Mouse (Mus musculus) naive thymus-derived CD4-positive, alpha-beta T cell, adult 2 months (primary cell): ENCODE results near the gene Hpse2.

Source experiments
- DNase-seq: peaks from one replicate; pipeline ENCODE4 v3.0.0-alpha.2; 2011; ENCODE audit warnings: low read depth

Hpse2 gene

DNA sequence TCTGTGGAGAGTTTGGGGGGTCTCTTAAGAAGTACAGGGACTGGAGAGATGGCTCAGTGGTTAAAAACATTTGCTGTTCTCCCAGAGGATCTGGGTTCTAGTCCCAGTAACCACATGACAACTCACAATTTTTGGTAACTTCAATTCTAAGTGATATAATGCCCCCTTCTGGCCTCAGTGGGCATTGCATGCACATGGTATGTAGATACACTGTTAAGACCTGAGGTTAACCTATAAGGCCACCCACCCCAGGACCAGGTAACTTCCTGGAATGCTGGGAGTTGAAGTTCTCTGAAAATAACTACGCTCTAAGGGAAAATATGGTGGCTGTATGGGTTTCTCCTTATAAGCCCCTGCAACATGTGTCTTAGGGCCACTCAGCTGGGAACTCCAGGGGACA lies 611.3 kb downstream of the Hpse2 start:
- DNase-seq = peak; percentile 63

DNA sequence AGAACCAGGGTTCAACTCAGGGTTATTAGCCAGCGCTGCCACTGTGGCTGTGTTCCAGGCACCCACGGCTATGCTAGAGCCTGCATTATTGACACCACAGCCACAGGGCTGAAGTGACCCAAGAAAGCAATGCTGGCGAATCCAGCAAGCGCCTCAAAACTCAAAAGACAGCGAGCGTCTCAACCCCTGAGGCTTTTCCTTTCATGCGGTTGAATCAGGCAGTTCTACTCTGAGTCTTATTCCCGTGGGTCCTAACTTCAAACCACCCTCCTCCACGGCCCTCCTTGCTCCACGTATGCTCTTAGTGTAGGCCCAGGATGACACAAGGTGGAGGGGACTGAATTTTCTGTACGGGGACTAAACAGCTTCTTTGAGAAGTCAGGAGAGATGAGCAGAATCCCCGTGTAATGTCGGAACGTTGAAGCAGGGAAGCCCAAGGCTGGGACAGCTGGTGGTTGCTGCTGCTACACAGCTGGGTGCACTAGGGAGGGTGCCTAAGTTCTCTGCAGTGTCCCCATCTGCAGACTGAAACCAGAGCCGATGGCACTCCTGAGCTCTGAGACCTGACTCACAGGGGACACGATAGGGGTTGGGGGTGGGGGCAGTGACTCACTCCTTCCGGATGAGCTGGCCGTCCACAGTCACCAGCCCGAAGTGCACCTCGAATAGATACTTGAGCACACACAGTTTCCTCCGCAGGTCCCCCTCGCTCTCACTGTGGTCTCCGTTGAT lies 617.8 kb downstream of the Hpse2 start:
- no peak for DNase-seq

DNA sequence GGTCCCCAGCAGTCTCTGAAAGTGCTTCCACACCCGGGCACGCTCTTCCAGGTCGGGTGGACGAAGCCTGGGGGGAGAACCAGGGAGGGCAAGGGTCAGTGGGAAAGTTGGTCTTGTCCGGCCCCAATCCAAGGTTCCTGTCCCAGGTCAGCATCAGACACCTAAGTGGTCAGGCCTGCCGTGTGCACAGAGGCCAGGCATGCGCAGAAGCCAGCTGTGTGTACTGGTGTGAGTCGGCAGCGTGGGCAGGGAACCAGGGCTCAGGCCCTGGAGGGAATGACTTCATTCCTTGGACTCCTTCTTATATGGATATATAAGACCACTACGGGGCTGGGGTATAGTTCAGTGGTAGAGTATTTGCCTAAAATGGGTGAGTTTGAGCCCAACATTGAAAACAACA lies 618.5 kb downstream of the Hpse2 start:
- no peak for DNase-seq

DNA sequence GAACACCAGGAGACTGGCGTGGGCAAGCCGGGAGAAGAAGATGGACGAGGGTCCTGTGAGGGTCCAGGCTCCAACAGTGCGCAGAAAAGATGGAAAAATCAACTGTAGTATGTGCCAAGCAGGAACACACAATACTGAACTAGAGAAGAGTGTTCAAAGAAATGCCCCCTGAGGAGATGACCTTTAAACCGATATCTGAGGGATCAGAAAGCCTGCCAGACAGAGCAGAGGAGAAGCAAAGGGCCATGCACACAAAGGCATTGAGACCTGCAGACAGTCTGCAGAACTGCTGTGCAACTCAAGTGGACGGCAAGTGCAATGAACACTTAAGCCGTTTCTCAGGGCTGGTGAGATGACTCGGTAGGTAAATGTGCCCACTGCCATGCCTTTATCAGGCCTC lies 620.8 kb downstream of the Hpse2 start:
- DNase-seq = no peak

DNA sequence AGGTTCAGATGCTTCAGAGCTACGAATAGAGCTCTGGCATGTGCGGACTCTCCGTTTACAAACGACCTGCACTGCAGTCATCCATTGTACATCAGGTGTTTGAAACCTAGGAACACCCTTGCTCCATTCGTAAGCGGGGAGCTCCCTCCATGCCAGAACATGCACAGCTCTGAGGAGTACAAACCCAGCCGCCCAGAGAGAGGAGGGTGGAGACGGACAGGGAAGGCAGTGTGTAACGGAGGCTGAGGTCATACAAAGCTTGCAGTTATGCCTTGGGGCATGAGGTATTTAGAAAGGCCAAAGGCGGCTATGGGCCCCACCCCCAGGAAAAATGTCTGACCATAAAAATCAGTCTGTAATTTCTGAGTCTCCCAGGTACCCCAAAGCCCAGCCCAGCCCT lies 623.8 kb downstream of the Hpse2 start:
- DNase-seq = no peak

DNA sequence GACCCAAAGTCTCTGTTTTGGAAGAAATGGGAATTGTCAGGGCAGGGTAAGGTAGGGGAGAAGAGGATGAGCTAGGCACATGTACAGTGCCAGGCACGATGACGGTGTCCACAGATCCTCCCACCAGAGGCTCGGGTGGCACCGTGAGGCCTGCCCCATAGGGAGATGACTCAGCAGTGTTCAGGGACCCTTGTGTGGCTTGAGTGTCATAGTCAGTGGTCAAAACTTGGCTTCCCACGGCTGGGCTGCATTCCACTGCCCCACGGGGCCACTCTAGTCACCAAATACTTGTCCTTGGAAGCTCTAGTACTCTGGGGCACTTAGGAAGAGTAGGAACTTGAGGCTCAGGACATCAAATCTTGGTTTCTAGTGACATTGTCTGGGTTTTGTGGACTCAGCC lies 631.5 kb downstream of the Hpse2 start:
- no peak for DNase-seq

DNA sequence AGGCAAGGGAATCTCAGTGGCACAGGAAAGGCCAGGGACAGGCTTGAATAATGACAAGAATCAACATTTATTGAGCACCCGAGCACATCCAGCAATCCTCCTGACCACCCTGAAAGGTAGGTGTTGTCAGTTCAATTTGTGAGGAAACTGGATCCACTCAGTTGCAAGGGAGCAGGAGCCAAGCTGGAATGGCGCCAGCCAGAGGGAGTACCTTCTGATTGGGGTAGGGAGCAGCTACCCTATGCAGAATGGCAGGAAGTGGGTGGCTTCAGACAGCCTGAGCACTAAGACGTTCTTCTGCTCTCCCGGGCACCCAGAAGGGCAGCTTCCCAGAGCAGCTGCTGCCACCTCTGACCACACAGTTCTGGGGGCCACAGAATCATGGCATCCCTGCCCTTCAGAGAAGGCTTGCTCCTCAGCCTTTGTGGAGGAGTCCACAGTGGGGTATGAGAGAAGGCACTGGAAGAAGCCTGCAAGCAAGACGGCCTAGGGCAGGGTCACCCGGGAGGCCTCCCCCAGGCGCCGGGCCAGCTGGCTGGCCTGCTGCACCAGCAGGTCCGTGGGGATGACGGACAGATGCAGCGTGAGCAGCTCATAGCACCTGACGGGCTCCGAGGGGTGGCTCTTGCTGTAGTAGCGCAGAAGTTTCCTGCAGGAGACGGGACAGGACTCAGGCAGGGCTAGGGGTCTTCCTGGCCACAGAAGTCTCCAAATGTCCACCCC lies 632.8 kb downstream of the Hpse2 start:
- no peak for DNase-seq

DNA sequence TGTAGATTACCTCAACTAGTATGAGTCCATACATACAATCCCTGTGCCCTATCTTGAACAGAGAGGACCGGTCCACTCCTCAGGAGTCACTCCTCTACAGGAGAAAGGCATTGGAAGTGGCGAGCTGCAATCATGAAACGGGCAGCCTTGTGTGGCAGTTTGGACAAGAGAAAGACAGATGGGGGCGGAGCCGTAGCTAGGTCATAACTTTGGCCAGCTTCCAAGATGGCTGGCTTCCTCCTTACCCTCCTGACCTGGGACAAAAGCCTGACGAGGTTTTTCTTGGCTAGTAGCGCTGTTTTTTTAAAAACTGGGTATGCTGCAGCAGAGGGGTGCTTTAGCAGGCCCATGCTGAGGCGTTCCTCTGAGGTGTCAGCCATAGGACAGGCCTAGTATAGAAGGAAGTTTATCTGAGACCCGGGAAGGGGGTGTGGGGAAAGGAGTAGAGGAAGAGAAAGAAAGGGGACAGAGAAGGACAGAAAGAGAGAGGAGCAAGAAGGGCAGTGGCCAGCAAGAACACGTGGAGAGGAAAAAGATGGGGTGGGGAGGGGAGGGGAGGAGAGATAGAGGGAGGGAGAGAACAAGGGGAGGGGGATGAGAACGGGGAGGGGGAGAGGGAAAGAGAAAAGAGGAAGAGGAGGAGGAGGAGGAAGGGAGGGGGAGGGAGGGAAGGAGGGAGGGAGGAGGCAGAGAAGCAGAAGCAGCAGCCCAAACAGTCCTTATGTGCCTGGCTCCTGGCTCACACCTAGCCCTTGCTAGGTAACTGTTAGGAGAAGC lies 634.8 kb downstream of the Hpse2 start:
- no peak for DNase-seq

DNA sequence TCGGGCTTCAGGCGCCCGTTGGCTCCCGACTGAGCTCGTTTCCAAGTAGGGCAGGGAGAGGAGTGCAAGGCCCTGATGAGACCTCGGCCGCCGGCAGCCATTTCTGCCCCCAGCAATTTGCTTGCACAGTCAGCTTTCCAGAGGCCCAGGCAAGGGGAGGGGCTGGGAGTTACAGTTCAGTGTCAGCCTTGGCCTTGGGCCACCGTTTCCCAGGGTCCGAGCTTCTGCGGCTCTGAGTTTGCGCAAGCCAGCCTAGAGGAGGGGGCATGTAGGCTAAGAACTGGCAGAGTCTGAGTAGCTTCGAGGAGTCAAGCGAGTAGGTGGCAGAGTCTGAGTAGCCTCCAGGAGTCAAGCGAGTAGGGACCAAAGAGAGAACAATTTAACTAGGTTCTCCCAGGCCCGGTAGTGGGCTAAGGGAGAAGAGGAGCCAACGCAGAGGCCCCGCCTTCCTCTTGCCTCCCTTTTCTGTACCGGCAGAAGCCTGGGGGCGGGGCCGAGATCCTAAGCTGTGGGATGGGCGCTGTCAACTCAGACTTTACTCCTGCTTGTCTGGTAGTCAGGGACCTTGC lies 635.7 kb downstream of the Hpse2 start, which contains the start of gene Pyroxd2:
Gene Pyroxd2 (minus strand): TSS at position 413 of the 569 bp plus-strand sequence.
- DNase-seq = no peak

DNA sequence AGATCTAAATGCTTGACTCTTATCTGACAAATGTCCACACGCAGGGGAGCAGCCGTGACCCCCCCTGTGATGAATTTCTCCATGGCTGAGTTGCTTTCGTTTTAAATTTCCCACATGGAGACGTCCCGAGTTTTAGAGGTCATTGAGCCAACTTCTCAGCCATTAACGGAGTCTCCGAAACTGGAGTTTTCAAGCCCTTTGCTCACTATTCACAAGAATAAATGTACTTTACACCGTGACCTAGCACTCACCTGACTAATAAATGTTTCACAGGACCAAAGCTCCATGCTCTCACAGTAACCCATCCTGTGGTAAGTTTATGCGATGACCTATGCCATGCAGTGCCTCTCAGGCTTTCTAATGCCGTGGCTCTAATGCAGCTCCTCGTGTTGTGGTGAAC lies 638.0 kb downstream of the Hpse2 start:
- DNase-seq = no peak

DNA sequence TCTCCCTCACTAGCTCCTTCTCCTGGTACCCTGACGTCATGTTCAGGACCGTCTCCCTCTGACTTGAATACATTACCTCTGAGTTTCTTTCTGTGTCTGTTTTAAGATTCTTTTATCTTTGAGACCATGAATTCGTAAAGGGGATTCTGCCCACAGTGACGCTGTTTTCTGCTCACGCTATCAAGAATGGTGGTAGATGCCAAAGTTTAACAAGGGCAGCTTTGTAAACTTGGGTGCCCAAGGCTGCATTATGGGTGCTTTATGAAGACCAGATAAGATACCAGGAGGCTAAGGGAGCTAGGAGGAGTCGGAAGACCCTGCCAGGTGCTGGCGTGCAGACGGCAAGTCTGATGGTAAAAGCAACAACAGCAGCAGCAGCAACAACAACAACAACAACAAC lies 641.5 kb downstream of the Hpse2 start:
- no peak for DNase-seq

DNA sequence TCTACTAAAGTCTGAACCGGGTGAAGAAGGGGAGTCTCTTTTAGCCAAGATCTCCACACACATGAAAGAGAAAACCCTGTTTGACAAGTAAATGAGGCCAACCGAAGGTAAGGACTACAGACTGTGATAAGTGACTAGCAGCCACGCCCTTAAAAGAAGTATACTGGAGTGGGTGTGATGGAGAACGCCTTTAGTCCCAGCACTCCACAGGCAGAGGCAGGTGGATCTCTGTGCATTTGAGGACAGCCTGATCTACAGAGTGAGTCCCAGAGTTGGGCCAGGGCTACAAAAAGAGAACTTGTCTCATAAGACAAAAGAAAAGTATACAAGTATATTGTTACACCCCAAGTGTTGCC lies 642.3 kb downstream of the Hpse2 start:
- no peak for DNase-seq

DNA sequence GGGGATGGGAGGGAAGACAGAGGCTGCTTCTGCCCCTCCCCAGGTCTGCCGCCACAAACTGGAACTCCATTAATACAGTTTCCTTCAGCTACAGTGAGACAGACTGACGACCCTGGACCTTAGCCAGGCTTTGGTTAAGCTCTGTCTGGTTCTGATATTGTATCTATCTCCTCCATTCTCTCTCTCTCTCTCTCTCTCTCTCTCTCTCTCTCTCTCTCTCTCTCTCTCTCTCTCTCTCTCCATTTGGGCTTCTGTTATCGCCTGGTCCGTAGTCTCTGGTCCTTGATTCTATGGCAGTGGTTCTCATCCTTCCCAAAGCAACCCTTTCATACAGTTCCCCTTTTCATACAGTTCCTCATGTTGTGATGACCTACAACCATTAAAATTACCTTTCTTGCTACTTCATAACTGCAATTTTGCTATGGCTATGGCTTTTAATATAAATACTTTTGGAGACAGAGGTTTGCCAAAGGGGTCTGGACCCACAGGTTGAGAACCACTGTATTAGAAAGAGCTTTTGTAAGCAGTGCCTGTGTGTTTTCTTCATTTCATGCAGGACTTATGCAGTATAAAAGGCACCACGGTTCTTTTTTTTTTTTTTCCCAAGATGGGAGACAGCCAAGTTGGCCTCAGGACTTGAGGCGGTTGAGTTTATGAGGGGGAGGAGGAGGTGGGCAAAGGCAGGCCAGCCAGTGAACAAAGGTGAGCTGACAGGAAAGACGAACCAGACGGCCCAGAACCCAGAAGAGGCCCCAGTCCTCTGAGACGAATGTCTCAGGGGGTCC lies 642.9 kb downstream of the Hpse2 start:
- no peak for DNase-seq

DNA sequence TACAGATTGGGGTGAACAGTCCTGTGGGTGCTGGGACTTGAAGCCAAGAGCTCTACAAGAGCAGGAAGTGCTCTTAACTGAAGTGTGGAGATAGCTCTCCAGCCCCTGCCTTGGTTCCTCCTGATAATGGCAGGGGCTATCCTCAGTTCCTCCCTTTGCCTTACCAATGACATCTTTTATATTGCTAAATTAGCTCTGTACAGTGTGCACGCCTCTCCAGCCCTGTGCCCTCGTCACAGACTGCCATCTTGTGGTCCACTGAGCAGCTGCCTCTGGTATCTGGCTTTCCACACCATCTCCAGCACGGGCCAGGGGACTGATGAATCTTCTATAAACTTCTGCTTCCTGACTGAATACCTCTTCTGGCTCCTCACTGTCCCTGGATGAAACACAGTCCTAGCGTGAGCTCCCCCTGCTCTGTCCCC lies 644.0 kb downstream of the Hpse2 start:
- DNase-seq = peak; percentile 42

DNA sequence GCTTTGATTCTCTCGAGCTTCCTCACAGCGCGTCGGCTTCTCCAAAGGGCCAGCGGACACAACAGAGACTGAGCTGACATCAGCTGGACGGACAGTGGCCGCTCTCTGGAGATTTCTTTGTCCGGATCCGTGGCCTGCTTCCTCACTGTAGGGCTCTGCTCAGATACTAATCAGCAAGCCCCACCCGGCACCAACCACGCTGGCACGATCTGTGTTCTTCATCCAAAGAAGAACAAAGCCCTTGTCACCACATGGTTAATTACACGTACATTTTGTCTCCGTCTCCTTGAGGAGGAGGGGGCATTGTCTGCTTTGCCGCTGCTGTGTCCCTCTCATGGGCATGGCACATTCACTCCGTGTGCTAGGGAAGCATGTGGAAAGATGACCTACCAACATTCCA lies 644.9 kb downstream of the Hpse2 start:
- no peak for DNase-seq

DNA sequence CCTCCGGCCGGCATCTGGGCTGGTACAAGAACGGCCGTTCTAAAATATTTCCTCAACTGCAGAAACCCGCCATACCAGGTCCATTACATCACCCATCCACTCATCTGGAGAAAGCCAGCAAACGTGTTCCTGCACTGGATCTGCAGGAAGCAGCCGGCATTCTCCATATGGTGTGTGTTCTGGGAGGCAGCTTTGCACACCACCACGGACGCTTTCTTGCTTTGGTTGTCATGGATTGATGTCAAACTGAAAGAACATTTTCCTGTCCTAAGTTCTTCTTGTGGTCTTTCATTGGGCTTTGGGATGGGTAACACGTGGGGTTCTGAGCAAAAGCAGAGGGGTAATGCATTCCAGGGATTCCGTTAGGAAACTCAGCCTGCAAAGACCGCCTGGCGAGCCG lies 646.3 kb downstream of the Hpse2 start:
- DNase-seq = no peak

DNA sequence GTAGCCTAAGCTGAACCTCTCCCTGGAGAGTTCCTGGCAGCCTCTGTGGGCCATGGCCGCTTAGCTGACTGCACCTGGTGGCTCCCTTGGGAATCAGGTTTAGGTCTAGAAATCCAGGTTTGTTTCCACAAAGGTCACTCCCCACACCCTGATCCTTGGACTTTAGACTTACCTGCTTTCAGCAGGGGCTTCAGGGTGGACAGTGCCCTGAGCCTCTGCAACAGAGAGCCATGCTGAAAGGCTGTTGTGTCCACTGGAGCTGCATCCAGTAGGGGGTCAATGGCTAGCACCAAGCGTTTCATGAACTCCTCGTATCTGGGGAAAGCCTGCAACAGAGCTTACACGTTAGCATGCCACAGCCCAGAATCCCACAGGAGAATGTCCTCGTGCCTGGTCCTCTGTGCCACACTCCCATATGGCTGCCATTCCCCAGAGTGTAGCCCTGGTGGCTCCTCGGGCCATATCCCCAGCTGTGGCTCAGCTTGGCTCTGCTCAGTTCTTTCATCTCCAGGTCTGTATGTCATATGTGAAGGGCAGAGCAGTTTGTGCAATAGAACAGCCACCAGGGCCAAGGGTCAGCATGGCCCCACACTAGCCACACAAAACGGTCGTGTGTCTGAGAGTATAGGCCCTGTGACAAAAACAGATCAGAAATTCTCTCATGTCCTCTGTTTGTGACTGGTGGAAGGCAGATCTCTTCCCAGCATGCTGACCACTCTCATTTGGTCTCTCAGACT lies 647.8 kb downstream of the Hpse2 start:
- DNase-seq = no peak

DNA sequence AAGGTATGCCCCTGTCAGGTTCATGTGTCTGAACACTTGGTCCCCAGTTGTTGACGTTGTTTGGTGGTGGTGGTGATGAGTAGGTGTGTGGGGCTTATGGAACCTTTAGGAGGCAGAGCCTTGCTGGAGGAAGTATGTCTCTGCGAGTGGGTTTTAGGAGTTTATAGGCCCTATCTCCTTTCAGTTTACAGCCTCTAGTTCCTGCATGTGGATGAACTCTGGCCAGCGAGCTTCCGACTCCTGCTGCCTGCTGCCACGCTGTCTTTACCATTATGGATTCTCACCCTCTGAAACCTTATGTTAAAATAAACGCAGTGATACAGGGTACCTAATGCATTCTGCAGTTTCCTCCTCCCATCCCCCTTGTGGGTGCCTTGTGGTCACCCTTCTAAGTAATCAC lies 648.4 kb downstream of the Hpse2 start:
- no peak for DNase-seq

DNA sequence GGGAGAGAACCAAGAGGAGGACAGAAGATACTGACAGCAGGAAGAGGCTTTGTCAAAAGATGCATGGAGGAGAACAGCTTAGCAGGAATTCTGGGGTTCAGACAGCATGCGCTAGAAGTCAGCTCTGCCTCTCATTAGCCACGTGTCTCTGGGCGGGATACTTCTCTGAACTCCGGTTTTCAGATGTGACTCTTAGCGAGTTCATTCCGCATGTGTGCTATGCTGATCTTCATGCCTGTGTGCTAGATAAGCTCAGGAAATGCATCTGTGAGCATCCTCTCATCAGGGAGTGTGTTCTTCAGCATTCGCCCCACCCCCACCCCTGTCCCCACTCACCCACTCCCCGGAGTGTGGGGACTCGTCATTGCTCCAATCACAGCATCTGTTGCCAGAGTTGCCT lies 650.4 kb downstream of the Hpse2 start:
- DNase-seq = peak; percentile 35
